Mouse (Mus musculus) spleen, postnatal 4 days (tissue): Measurements from ENCODE around the gene Bag2.

Experiments
- DNase-seq, 2 experiments: peaks; one replicate each; pipeline ENCODE4 v3.0.0; 2022; ENCODE audit warnings: low spot score in 2 of 2

The Bag2 gene

GRCm38 (mm10) chr1:33757491-33758041 is at the start of gene Bag2:
TSS of gene Bag2 (minus strand) at chr1:33757795.
- DNase-seq: peak; percentile 73 to 87

GRCm38 (mm10) chr1:33803323-33803722 is 45.7 kb upstream of the Bag2 start:
- no peak for DNase-seq

- no peak for DNase-seq
Measured at GRCm38 (mm10) chr1:33799620-33800019, 42.0 kb upstream of the Bag2 start.

GRCm38 (mm10) chr1:33788493-33788892 is 30.9 kb upstream of the Bag2 start:
- no peak for DNase-seq

GRCm38 (mm10) chr1:33788072-33788471 is 30.5 kb upstream of the Bag2 start:
- DNase-seq: no peak

- no peak for DNase-seq
Measured at GRCm38 (mm10) chr1:33784561-33784960, 27.0 kb upstream of the Bag2 start.

GRCm38 (mm10) chr1:33776175-33776611 is 18.6 kb upstream of the Bag2 start:
- DNase-seq: no peak

GRCm38 (mm10) chr1:33772106-33772505 is 14.5 kb upstream of the Bag2 start:
- DNase-seq: no peak

GRCm38 (mm10) chr1:33771621-33772020 is 14.0 kb upstream of the Bag2 start:
- no peak for DNase-seq

GRCm38 (mm10) chr1:33768827-33769226 is 11.2 kb upstream of the Bag2 start:
- no peak for DNase-seq

GRCm38 (mm10) chr1:33768091-33768787 is 10.6 kb upstream of the Bag2 start:
- DNase-seq: no peak

- no peak for DNase-seq
Measured at GRCm38 (mm10) chr1:33766520-33767508, 9.2 kb upstream of the Bag2 start.

GRCm38 (mm10) chr1:33765468-33766080 is 8.0 kb upstream of the Bag2 start:
- no peak for DNase-seq

- DNase-seq: no peak
Measured at GRCm38 (mm10) chr1:33763826-33764225, 6.2 kb upstream of the Bag2 start.

- DNase-seq: peak; percentile 36 to 66
Measured at GRCm38 (mm10) chr1:33758488-33758887, 893 bp upstream of the Bag2 start.

- no peak for DNase-seq
Measured at GRCm38 (mm10) chr1:33757033-33757413, 572 bp downstream of the Bag2 start.

GRCm38 (mm10) chr1:33756258-33757032 is 1.1 kb downstream of the Bag2 start:
- DNase-seq: no peak

- no peak for DNase-seq
Measured at GRCm38 (mm10) chr1:33755799-33756198, 1.8 kb downstream of the Bag2 start.

GRCm38 (mm10) chr1:33754965-33755735 is 2.4 kb downstream of the Bag2 start:
- peak; percentile 62 to 74 for DNase-seq

- DNase-seq: no peak
Measured at GRCm38 (mm10) chr1:33754089-33754488, 3.5 kb downstream of the Bag2 start.
